Mouse (Mus musculus) ES-E14 (cell line): Measurements from ENCODE around the gene Lrp5.

Experiments used
- CHD2 ChIP-seq: IDR thresholded peaks from 2 replicates; pipeline ENCODE4 v1.6.1; 2014; ENCODE audit warnings: mild to moderate bottlenecking, low read depth, low read length, inconsistent platforms
- HCFC1 ChIP-seq: IDR thresholded peaks from 2 replicates; pipeline ENCODE4 v1.6.1; 2012; ENCODE audit warnings: low read length, inconsistent platforms, borderline replicate concordance; ENCODE audit not compliant: insufficient read depth
- MAFK ChIP-seq: IDR thresholded peaks from 2 replicates; pipeline ENCODE4 v1.6.1; 2014; ENCODE audit warnings: mild to moderate bottlenecking, low read depth, low read length, inconsistent platforms; ENCODE audit not compliant: insufficient read depth
- ZC3H11A ChIP-seq: IDR thresholded peaks from 2 replicates; pipeline ENCODE4 v1.6.1; 2012; ENCODE audit warnings: low read depth, mild to moderate bottlenecking, inconsistent platforms, low read length, borderline replicate concordance
- ZNF384 ChIP-seq: IDR thresholded peaks from 2 replicates; pipeline ENCODE4 v1.6.1; 2012; ENCODE audit warnings: low read depth, low read length, inconsistent platforms

GRCm38 (mm10) chr19:3612534-3613273, 73.7 kb downstream of the Lrp5 start:
- no peak for TF ChIP-seq ZC3H11A
- no peak for TF ChIP-seq CHD2
- no peak for TF ChIP-seq HCFC1
- no peak for TF ChIP-seq ZNF384
- TF ChIP-seq MAFK = no peak
